In genomic region chr7:111163861-111164260, GRCm38 (mm10) we compare ENCODE assay signal across 10 mouse cellular contexts.
DNase-seq lines count a peak whose midpoint lies in the region; ATAC-seq and TF ChIP-seq lines count a peak whose summit lies in the region.
"Had no signal": no experiment of that assay in that cellular context is flagged by ENCODE, and none has a peak within 500 bp of the region (broad histone marks: within the 10 kb centered on the region; RNA-seq: fewer than 3 reads in every experiment).

No protein-coding gene starts in this region.

- ATAC-seq in neural tube, embryonic 15.5 days (ENCODE audit: low FRiP score): no peak

- H3K27me3 ChIP-seq in heart, adult 2 months (ENCODE audit: control insufficient read depth, insufficient read depth, low read length): no peaks in the 10 kb centered on the region
- H3K27me3 ChIP-seq in neural tube, embryonic 15.5 days (replicated peaks): no peaks in the 10 kb centered on the region

- peak; percentile 39 for TF ChIP-seq CTCF in heart, adult 2 months (IDR thresholded peaks at IDR 0.05)

- TF ChIP-seq EP300 in heart, adult 2 months (IDR thresholded peaks at IDR 0.05; ENCODE audit: insufficient read depth, low read depth, low read length): no peak

- no peak for TF ChIP-seq POLR2A in heart, adult 2 months (IDR thresholded peaks at IDR 0.05; ENCODE audit: insufficient read depth, low read depth, low read length)

- intact Hi-C loops in heart, adult 2 months (cut with DNase I): loop anchor here (2.0 kb wide), 1 partner anchor 115 kb away; no protein-coding TSS in a partner anchor
- intact Hi-C loops in heart, postnatal 14 days (cut with DNase I): no loop called here

- no peaks in the 10 kb centered on the region for H3K9me3 ChIP-seq in neural tube, embryonic 15.5 days (replicated peaks)

- no peak overlapping the region for H3K4me3 ChIP-seq in heart, adult 2 months
- H3K4me3 ChIP-seq in neural tube, embryonic 15.5 days (replicated peaks): no peak overlapping the region

- 45% methylated on average over 3 of the region's 3 CpGs for WGBS in heart, adult 2 months
- 53% methylated on average over 3 of the region's 3 CpGs for WGBS in neural tube, embryonic 15.5 days

- no peaks in the 10 kb centered on the region for H3K79me2 ChIP-seq in heart, adult 2 months (replicated peaks; ENCODE audit: control insufficient read depth, insufficient read depth, low read length)

- no peak overlapping the region for H3K4me2 ChIP-seq in neural tube, embryonic 15.5 days

- no peak overlapping the region for H3K9ac ChIP-seq in heart, adult 2 months (ENCODE audit: low read depth, low read length)
- no peak overlapping the region for H3K9ac ChIP-seq in neural tube, embryonic 15.5 days (replicated peaks)

- no peak for DNase-seq in heart, adult 2 months
- no peak for DNase-seq in heart, postnatal 14 days
- DNase-seq in thymus, postnatal 4 days: peak; percentile 40
- no peak for DNase-seq in thymus, postnatal 10 days (ENCODE audit: low spot score in 2 of 2)
- DNase-seq in c-Kit-negative CD71-positive TER-119-positive erythroid progenitor cells, embryonic 14.5 days (ENCODE audit: low read depth, low spot score): peak; percentile 53
- no peak for DNase-seq in ovary, postnatal 10 days (ENCODE audit: low spot score)
- DNase-seq: gastrocnemius, postnatal 10 days; heart, postnatal 10 days; kidney, postnatal 25 days had no signal

- peaks cover 4% of the 10 kb centered on the region for H3K4me1 ChIP-seq in heart, adult 2 months (ENCODE audit: control insufficient read depth, insufficient read depth, low read length)
- H3K4me1 ChIP-seq in neural tube, embryonic 15.5 days: no peaks in the 10 kb centered on the region

- H3K36me3 ChIP-seq in heart, adult 2 months (ENCODE audit: control insufficient read depth, insufficient read depth, low read length): no peaks in the 10 kb centered on the region
- no peaks in the 10 kb centered on the region for H3K36me3 ChIP-seq in neural tube, embryonic 15.5 days

- no peak overlapping the region for H3K27ac ChIP-seq in heart, adult 2 months
- no peak overlapping the region for H3K27ac ChIP-seq in neural tube, embryonic 15.5 days (replicated peaks)

Comparison
In these comparisons a context has a peak if more than half of its experiments do, and no peak if none do; other contexts are left out.
1. DNase-seq: peak in thymus, postnatal 4 days (single experiment) and c-Kit-negative CD71-positive TER-119-positive erythroid progenitor cells, embryonic 14.5 days (single experiment); none in heart, adult 2 months (0 of 2), heart, postnatal 14 days (0 of 2), thymus, postnatal 10 days (0 of 2) and ovary, postnatal 10 days (single experiment).